Mouse (Mus musculus): ENCODE results near the gene Ccdc127. TPM values are rescaled to one million over a fixed set of nuclear protein-coding genes. Genes with fewer than 3 reads are reported as not detected.

Gene Ccdc127
- polyA plus RNA-seq, 1 experiment from 2014 or later = 60.7 TPM

DNA sequence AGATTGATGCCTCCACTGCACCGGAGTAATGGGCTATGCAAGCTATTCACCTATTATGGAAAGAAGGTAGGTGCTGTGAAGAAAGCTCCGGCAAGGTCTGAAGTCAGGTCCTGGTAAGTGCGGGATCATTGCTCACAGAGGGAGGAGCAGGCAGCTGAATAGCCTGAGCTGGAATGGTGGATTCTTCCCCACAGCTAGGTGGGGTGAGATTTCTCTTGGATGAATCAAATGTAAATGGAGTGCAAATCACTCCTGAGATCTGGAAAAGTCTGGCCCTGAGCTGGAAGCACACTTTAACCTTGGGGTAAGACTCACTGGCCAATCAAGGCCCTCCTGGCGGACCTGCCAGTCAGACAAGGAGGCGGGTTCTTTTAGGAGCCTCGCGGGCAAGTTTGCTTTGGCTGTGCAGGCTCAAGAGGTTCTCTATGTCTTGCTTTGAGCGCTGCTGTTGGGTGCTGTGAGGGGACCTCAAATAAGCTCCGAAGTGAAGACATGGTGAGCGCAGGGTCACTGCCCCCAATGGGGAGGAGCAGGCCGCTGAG, 49.3 kb downstream of the Ccdc127 start, which contains the start of gene Ftl1-ps1:
Ftl1-ps1 (plus strand) TSS at position 397 of the 542 bp plus-strand sequence.
- H3K4me1 ChIP-seq = peaks cover 6% of the 10 kb centered on the region; the same call in 1 of the 2 replicates
- H3K9me3 ChIP-seq (replicated peaks) = no peaks in the 10 kb centered on the region
- peak within 1 kb of the TSS; percentile 26 for H3K4me3 ChIP-seq (replicated peaks)
- H3K36me3 ChIP-seq = no peaks in the 10 kb centered on the region
- WGBS = 11% methylated on average over 11 of the region's 11 CpGs
- no peak within 1 kb of the TSS for H3K27ac ChIP-seq
- ATAC-seq (replicated peaks; ENCODE audit: low FRiP score) = peak; percentile 70
- no peak within 1 kb of the TSS for H3K9ac ChIP-seq
- no peaks in the 10 kb centered on the region; the same call in 1 of the 2 replicates for H3K27me3 ChIP-seq
- peak within 1 kb of the TSS; percentile 53 for H3K4me2 ChIP-seq

MicroRNA genes within 50 kb of the gene (microRNA counts, 519-probe panel; counts per million panel counts)
- microRNA mmu-miR-692 = 31.7 counts per million

Small RNAs within 50 kb of the gene (microRNA-seq; reads per million reads assigned to microRNA genes)
- gene Mir692-3 = not detected

Other genes with a start within 250 kb of the Ccdc127 start
- gene Slc9a3, start 228.9 kb upstream of the Ccdc127 start, polyA plus RNA-seq (2015; fragmentation: Nextera tagmentation; extraction: Ambion mirVana) = 1.6 and 1.8 TPM in 2 replicates
- 67.8 and 68.0 TPM in 2 replicates for gene Exoc3, start 141.6 kb upstream of the Ccdc127 start, polyA plus RNA-seq (2015; fragmentation: Nextera tagmentation; extraction: Ambion mirVana)
- 0.45 and 0.52 TPM in 2 replicates for gene Ahrr, start 58.0 kb upstream of the Ccdc127 start, polyA plus RNA-seq (2015; fragmentation: Nextera tagmentation; extraction: Ambion mirVana)
- 155 and 157 TPM in 2 replicates for gene Pdcd6, start 32.7 kb upstream of the Ccdc127 start, polyA plus RNA-seq (2015; fragmentation: Nextera tagmentation; extraction: Ambion mirVana)
- 308 and 323 TPM in 2 replicates for gene Sdha, start within 50 bp of the Ccdc127 start, polyA plus RNA-seq (2015; fragmentation: Nextera tagmentation; extraction: Ambion mirVana)
- not detected in 2 replicates for gene Lrrc14b, start 13.7 kb downstream of the Ccdc127 start, polyA plus RNA-seq (2015; fragmentation: Nextera tagmentation; extraction: Ambion mirVana)
- gene Zfp72, start 40.5 kb downstream of the Ccdc127 start, polyA plus RNA-seq (2015; fragmentation: Nextera tagmentation; extraction: Ambion mirVana) = 7.5 and 7.6 TPM in 2 replicates
- 66.3 and 70.9 TPM in 2 replicates for gene Ftl1-ps1, start 49.4 kb downstream of the Ccdc127 start, polyA plus RNA-seq (2015; fragmentation: Nextera tagmentation; extraction: Ambion mirVana)
- gene Zfp825, start 143.7 kb downstream of the Ccdc127 start, polyA plus RNA-seq (2015; fragmentation: Nextera tagmentation; extraction: Ambion mirVana) = 22.5 and 23.7 TPM in 2 replicates

Measured in kidney, embryonic 15.5 days (tissue).